Mouse (Mus musculus) CH12.LX (cell line): ENCODE measurements around the gene Tmem238l. TPM values are rescaled to one million over a fixed set of nuclear protein-coding genes. Genes with fewer than 3 reads are reported as not detected.

Experiments
- DNase-seq: peaks from one replicate; pipeline ENCODE4 v3.0.0-alpha.2; 2013; ENCODE audit errors: extremely low read depth
- H3K27ac ChIP-seq: 2 replicates; pipeline ENCODE4 v1.5.1; 2012; ENCODE audit warnings: low read depth, mild to moderate bottlenecking, control low read depth, moderate library complexity; ENCODE audit not compliant: insufficient read depth
- H3K27me3 ChIP-seq: replicated peaks from 2 replicates; pipeline ENCODE3; 2012; ENCODE audit warnings: inconsistent platforms
- H3K36me3 ChIP-seq, 2 experiments: replicated peaks in 1 of 2; 2 replicates each; pipeline versions ENCODE3 to v1.6.1; 2012; ENCODE audit warnings: inconsistent platforms in 1 of 2, low read length in 1 of 2, mild to moderate bottlenecking in 1 of 2, mixed read lengths in 1 of 2, moderate library complexity in 1 of 2; ENCODE audit not compliant: control insufficient read depth in 1 of 2, insufficient read depth in 1 of 2
- H3K4me1 ChIP-seq, 2 experiments: 2 replicates each; pipeline ENCODE4 v1.6.1; 2012; ENCODE audit warnings: inconsistent platforms in 1 of 2, moderate library complexity in 1 of 2; ENCODE audit not compliant: insufficient read depth in 2 of 2, control insufficient read depth in 1 of 2
- H3K4me2 ChIP-seq: 2 replicates; pipeline ENCODE4 v1.6.1; 2012; ENCODE audit warnings: low read depth, mild to moderate bottlenecking, control low read depth; ENCODE audit not compliant: poor library complexity, insufficient read depth, severe bottlenecking
- H3K4me3 ChIP-seq, 3 experiments: fragments of 150-350 bp in 1 of 3; sonication (generic) in 1 of 3; replicated peaks in 1 of 3; 2 replicates each; pipeline versions ENCODE3 to v1.5.1; 2011 to 2012; ENCODE audit warnings: low read depth in 2 of 3, low read length in 2 of 3, mild to moderate bottlenecking in 2 of 3, moderate library complexity in 2 of 3, control low read depth in 1 of 3, improper control_type of control experiment in 1 of 3, inconsistent platforms in 1 of 3, mixed read lengths in 1 of 3; ENCODE audit not compliant: poor library complexity in 1 of 3
- H3K79me2 ChIP-seq: replicated peaks from 2 replicates; pipeline ENCODE4 v1.6.1; 2012; ENCODE audit warnings: mild to moderate bottlenecking, moderate library complexity; ENCODE audit not compliant: control insufficient read depth, poor library complexity, insufficient read depth, severe bottlenecking; ENCODE audit errors: extremely low read depth
- H3K9ac ChIP-seq: 2 replicates; pipeline ENCODE4 v1.6.1; 2012; ENCODE audit warnings: low read depth, mild to moderate bottlenecking, control low read depth, moderate library complexity; ENCODE audit not compliant: insufficient read depth
- H3K9me3 ChIP-seq: replicated peaks from 2 replicates; pipeline ENCODE3; 2012; ENCODE audit warnings: low read length, inconsistent platforms, mixed read lengths
- BHLHE40 ChIP-seq: IDR thresholded peaks from 2 replicates; pipeline ENCODE4 v1.6.1; 2011; ENCODE audit warnings: mild to moderate bottlenecking, low read depth, low read length, improper control_type of control experiment
- E2F4 ChIP-seq: IDR thresholded peaks from 2 replicates; pipeline ENCODE4 v1.6.1; 2011; ENCODE audit warnings: low read depth, low read length, improper control_type of control experiment; ENCODE audit not compliant: insufficient replicate concordance
- ELF1 ChIP-seq: IDR thresholded peaks from 2 replicates; pipeline ENCODE4 v1.6.1; 2014; ENCODE audit warnings: low read depth, mild to moderate bottlenecking, inconsistent platforms, low read length, improper control_type of control experiment
- EP300 ChIP-seq: IDR thresholded peaks from 2 replicates; pipeline ENCODE4 v1.6.1; 2011; ENCODE audit warnings: low read length, improper control_type of control experiment
- GABPA ChIP-seq: IDR thresholded peaks from 2 replicates; pipeline ENCODE4 v1.6.1; 2012; ENCODE audit warnings: low read depth, low read length, improper control_type of control experiment, inconsistent platforms; ENCODE audit not compliant: insufficient replicate concordance
- JUND ChIP-seq: conservative IDR thresholded peaks from 2 replicates; pipeline ENCODE4 v1.6.1; 2011; ENCODE audit warnings: low read depth, low read length, improper control_type of control experiment
- KAT2A ChIP-seq: IDR thresholded peaks from 2 replicates; pipeline ENCODE4 v1.6.1; 2012; ENCODE audit warnings: low read length, improper control_type of control experiment, inconsistent platforms; ENCODE audit not compliant: insufficient replicate concordance
- MYC ChIP-seq: IDR thresholded peaks from 2 replicates; pipeline ENCODE4 v1.6.1; 2011; ENCODE audit warnings: low read depth, mild to moderate bottlenecking, improper control_type of control experiment, low read length
- NELFE ChIP-seq: IDR thresholded peaks from 2 replicates; pipeline ENCODE4 v1.6.1; 2011; ENCODE audit warnings: low read depth, low read length, improper control_type of control experiment
- POLR2A ChIP-seq: IDR thresholded peaks from 2 replicates; pipeline ENCODE4 v1.6.1; 2011; ENCODE audit warnings: low read depth, mild to moderate bottlenecking, improper control_type of control experiment, low read length
- POLR2AphosphoS2 ChIP-seq: IDR thresholded peaks from 2 replicates; pipeline ENCODE4 v1.6.1; 2011; ENCODE audit warnings: low read depth, low read length, improper control_type of control experiment
- RAD21 ChIP-seq: IDR thresholded peaks from 2 replicates; pipeline ENCODE4 v1.6.1; 2011; ENCODE audit warnings: low read depth, mild to moderate bottlenecking, low read length, improper control_type of control experiment, moderate library complexity
- UBTF ChIP-seq: IDR thresholded peaks from 2 replicates; pipeline ENCODE4 v1.6.1; 2012; ENCODE audit warnings: low read depth, mild to moderate bottlenecking, inconsistent platforms, low read length, improper control_type of control experiment, moderate library complexity
- ZC3H11A ChIP-seq: IDR thresholded peaks from 2 replicates; pipeline ENCODE4 v1.6.1; 2012; ENCODE audit warnings: low read depth, mild to moderate bottlenecking, inconsistent platforms, low read length, improper control_type of control experiment
- ZMIZ1 ChIP-seq: IDR thresholded peaks from 2 replicates; pipeline ENCODE4 v1.6.1; 2012; ENCODE audit warnings: low read depth, mild to moderate bottlenecking, inconsistent platforms, low read length, improper control_type of control experiment
- ZNF384 ChIP-seq: IDR thresholded peaks from 2 replicates; pipeline ENCODE4 v1.6.1; 2012; ENCODE audit warnings: low read depth, low read length, improper control_type of control experiment, inconsistent platforms
- dilution Hi-C: fragments of 300-500 bp; cut with MboI; formaldehyde crosslinking; loops from 2 replicates; pipeline ENCODE4 v1.14.3; 2020; ENCODE audit warnings: low sequenced_read_pairs; ENCODE audit not compliant: extremely low pct_unique_long_range_greater_than_20kb, extremely low pct_ligation_motif_present
- in situ Hi-C: fragments of 300-500 bp; cut with MboI; formaldehyde crosslinking; loops from 3 replicates; pipeline ENCODE4 v1.14.3; 2019; ENCODE audit warnings: low sequenced_read_pairs, low pct_ligation_motif_present, low pct_unique_long_range_greater_than_20kb, mixed read lengths
- polyA plus RNA-seq: library from polyadenylated mRNA; unstranded; fragments of >175 nt; gene quantifications from 2 replicates; pipeline ENCODE4 v1.2.1, GENCODE M21; 2012; ENCODE audit warnings: low read depth; ENCODE audit not compliant: insufficient read length
- total RNA-seq, 2 experiments: library from RNA; depleted of rRNA; stranded (reverse); fragments of 300-350 nt in 1 of 2; fragments of >200 nt in 1 of 2; gene quantifications; 2 replicates each; pipeline ENCODE4 v1.2.3; 2012 to 2014

Gene Tmem238l
- total and polyA plus RNA-seq, 3 experiments, result not detected

- Histone ChIP-seq H3K4me3 (no peak overlapping the region), H3K4me1 (peaks cover 0 to 4% of the 10 kb centered on the region in 2 experiments; a peak in 2 of 4 replicates), H3K9ac (no peak overlapping the region), H3K36me3 (no peaks in the 10 kb centered on the region), H3K9me3 (no peaks in the 10 kb centered on the region), H3K4me2 (no peak overlapping the region), H3K27me3 (peaks cover 70% of the 10 kb centered on the region)
- DNase-seq, result no peak
- dilution Hi-C loops, result no loop called here
- no peak for TF ChIP-seq RAD21
- TF ChIP-seq ELF1, result no peak
- no peak for TF ChIP-seq KAT2A
- no peak for TF ChIP-seq ZMIZ1
- no peak for TF ChIP-seq ZNF384
- no peak for TF ChIP-seq NELFE
- no peak for TF ChIP-seq GABPA
- no peak for TF ChIP-seq E2F4
- no peak for TF ChIP-seq JUND
- TF ChIP-seq UBTF, result no peak
- TF ChIP-seq POLR2A, result no peak
- TF ChIP-seq POLR2AphosphoS2, result no peak
- TF ChIP-seq, all 38 proteins: peak for 0
- no peaks in the 10 kb centered on the region for H3K79me2 ChIP-seq
- in situ Hi-C loops, result no loop called here
- no peak overlapping the region for H3K27ac ChIP-seq
These were observed 12.1 kb downstream of the Tmem238l start for GRCm38 (mm10) chr11:66968575-66968974.

GRCm38 (mm10) chr11:66973507-66973906 is 17.1 kb downstream of the Tmem238l start:
- Histone ChIP-seq H3K9ac (no peak overlapping the region), H3K4me2 (no peak overlapping the region), H3K4me1 (peaks cover 0 to 14% of the 10 kb centered on the region in 2 experiments; a peak in 2 of 4 replicates), H3K27me3 (peaks cover 54% of the 10 kb centered on the region), H3K4me3 (no peak overlapping the region), H3K79me2 (no peaks in the 10 kb centered on the region), H3K36me3 (no peaks in the 10 kb centered on the region), H3K27ac (no peak overlapping the region), H3K9me3 (peaks cover 12% of the 10 kb centered on the region)
- in situ Hi-C loops, result no loop called here
- no peak for TF ChIP-seq BHLHE40
- no peak for TF ChIP-seq KAT2A
- no peak for TF ChIP-seq EP300
- no peak for TF ChIP-seq ELF1
- TF ChIP-seq MYC, result no peak
- no peak for TF ChIP-seq ZC3H11A
- DNase-seq, result no peak
- dilution Hi-C loops, result no loop called here
